Mouse (Mus musculus) ovary, postnatal 14 days (tissue): ENCODE measurements at regions not wholly inside any gene's neighbourhood (a gene's known extent, or its start where the extent isn't known, plus 50 kb on each side); places are given as distances from the start of the nearest gene placed in this dataset.

Source experiments
- DNase-seq: peaks from one replicate; pipeline ENCODE4 v3.0.0; 2022; ENCODE audit warnings: low spot score

- no peak for DNase-seq
Observed at GRCm38 (mm10) chr8:7796156-7796555, 864.9 kb downstream of the Efnb2 start.

DNA sequence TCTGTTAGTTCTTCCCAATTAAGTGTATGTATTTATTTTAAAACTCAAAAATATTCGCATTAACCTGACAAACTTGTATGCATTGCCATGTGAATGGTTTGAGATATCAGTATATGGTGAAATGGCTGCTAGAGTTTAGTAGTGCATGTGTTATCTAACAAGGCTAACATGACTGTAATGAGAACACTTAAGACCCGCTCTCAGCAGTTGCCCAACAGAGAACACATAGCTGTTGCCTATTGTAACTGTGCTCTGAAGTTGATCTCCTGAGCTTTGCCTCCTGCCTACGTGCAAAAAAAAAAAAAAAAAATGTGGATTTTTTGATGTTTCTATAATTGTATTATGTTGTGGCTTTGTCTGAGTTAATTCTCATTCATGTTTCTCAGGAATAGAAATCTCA, 897.2 kb downstream of the Efnb2 start:
- DNase-seq: no peak

GRCm38 (mm10) chr8:7760987-7761386, 900.1 kb downstream of the Efnb2 start:
- no peak for DNase-seq

DNA sequence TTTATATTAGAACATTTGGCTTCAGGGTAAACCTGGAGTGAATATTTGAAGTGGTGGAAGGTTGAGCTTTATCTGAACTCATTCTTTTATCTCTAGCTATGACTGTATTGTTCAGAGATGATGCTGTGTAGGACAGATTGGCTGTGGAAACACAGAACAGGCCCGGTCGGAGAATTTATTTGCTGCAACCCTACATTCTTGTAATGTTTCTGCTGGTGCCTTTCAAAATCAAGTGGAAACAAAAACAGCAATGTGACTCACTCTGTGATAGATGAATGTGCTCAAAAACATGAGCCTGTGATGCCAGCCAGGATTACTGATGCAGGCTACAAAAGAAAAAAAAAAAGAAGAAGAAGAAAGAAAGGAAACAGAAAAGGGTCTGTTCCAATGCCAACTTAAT, 928.3 kb downstream of the Efnb2 start:
- no peak for DNase-seq

DNA sequence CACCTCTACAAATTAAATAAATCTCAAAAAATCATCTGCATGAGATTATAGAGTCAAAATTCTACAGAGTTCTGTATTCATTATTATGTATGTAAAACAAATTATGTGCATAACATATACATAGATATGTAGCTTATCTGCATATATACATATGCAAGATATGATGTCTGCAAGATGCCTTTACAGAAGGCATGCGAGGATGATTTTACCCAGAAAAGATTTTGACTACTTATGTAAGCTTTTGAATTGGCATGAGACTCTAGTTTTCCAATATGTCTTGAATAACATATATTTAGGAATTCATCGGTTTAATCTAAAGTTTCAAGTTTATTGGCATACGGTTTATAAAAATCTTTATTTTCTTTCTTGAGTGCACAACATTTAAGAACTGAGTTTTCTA, 939.2 kb downstream of the Efnb2 start:
- DNase-seq: no peak

DNA sequence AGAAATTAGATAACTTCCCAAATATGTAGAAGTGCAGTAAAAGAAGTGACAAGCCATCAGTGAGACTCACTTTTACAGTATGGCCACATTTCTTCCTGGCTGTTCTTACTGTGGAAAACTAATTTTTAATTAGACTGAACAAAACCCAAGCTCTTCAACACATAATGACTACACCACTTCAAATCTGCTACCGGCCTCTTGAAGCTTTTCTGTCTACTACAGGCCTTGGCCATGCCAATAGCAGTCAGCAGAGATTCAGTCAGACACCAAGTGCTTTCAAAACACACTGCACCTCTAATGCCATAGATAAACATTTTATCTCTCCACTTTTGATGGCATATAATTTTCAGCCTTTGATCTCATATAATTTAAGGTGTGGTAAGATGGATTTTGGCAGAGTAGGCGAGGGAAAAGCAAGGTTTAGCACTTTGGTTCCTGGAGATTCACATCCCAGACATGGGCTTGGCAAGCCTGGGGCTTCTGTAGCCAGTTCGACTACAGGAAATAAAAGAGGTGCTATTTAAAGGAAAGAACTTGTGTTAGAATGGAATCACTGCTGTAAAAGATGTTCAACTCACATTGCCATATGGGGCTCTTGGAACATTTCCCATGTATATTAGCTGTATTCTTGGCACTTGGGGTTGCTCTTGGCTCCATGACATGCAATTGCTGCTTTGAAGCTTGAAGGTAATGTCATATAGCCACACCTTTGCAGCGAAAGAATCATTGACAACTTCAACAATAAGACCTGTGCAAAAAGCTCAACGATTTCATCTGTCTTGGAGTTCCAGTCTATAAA, 941.9 kb downstream of the Efnb2 start:
- no peak for DNase-seq

GRCm38 (mm10) chr8:7710764-7711163, 950.3 kb downstream of the Efnb2 start:
- DNase-seq: no peak

GRCm38 (mm10) chr8:7709406-7709805, 951.6 kb downstream of the Efnb2 start:
- DNase-seq: no peak

DNA sequence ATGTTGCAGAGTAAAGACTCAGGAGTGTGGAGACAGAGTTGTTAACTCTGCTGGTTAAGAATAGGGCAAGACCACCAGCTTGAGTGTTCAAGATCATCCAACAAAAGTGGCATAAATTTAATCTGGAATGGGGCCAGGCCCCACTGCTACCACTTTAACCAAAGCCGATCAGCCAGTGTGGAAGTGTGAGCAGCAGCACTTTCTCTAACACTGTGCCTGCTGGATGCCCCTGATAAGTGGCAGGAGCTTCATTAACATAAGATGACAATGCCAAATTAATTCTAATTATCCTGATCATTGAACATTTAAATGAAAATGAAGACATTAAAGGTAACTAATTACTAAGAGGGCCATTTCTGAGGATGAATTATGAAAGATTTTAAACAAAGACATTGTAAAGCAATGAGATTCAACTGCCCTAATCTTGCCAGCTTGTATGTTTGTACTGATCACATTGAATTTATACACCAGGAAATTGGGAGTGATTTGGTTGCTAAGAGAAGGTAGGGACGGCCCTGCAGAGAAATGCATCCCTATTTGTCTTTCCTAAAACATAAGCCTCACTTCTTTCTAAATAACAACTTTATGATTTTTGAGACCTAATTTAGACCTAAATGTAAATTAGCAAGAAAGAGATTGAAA, 969.6 kb downstream of the Efnb2 start:
- no peak for DNase-seq

DNA sequence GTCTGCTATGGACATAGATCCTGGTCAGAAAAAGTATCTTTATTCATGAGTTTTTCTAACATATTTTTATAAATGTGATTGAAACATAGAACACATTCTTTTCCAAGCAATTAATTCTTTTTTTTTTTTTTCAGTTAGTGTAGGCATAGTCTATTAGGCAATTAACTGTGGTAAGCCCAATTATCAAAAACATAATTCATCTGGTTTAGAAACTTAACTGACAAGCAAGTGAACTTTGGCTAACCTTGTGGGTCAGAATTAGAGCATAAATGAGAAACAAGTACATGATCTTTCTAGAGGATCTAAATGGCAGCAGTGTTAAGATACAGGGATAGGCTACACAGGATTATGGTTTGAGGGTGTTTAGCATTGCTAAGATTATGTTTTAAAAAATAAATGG, 1007.2 kb downstream of the Efnb2 start:
- no peak for DNase-seq
